27 mouse cellular contexts compared by ENCODE assay signal in the genomic region with DNA sequence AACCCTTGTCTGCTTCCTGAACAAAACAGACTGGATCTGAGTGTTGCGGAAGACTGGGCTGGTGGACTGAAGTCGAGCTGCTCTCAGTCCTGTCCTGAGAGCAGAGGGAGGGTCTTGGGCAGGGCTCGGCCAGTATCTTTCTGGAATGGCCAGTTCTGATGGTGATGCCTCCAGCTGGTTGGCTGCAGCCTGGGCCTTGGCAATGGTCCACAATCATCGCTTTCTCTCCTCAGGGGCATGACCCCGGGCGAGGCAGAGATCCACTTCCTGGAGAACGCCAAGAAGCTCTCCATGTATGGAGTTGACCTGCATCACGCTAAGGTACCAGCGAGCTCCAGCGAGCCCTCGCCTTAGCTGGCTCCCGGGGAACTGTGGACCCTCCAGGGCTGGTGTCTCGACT. TPM values are rescaled to one million over a fixed set of nuclear protein-coding genes. Genes with fewer than 3 reads are reported as not detected.
A peak's percentile ranks its signal among the peaks of the same experiment; 100 is the strongest.
DNase-seq lines count a peak whose midpoint lies in the region; ATAC-seq and TF ChIP-seq lines count a peak whose summit lies in the region.
"Had no signal": no experiment of that assay in that cellular context is flagged by ENCODE, and none has a peak within 500 bp of the region (broad histone marks: within the 10 kb centered on the region; RNA-seq: fewer than 3 reads in every experiment).

No protein-coding gene starts in this region.

- H3K9me3 ChIP-seq in heart, embryonic 14.5 days (ENCODE audit: control insufficient read depth, low read length) = no peaks in the 10 kb centered on the region
- H3K9me3 ChIP-seq in liver, embryonic 11.5 days (ENCODE audit: control insufficient read depth, low read length) = no peaks in the 10 kb centered on the region
- H3K9me3 ChIP-seq in lung, embryonic 16.5 days (ENCODE audit: control insufficient read depth, low read length) = no peaks in the 10 kb centered on the region
- H3K9me3 ChIP-seq: embryonic facial prominence, embryonic 13.5 days; forebrain, embryonic 10.5 days; forebrain, embryonic 15.5 days; heart, embryonic 12.5 days; hindbrain, embryonic 13.5 days; limb, embryonic 13.5 days; liver, embryonic 13.5 days; neural tube, embryonic 15.5 days; stomach, embryonic 15.5 days had no signal

- 75% methylated on average over 13 of the region's 13 CpGs for WGBS in heart, embryonic 14.5 days
- WGBS in liver, adult 2 months = 83% methylated on average over 13 of the region's 13 CpGs
- 83% methylated on average over 13 of the region's 13 CpGs for WGBS in liver, embryonic 11.5 days
- 58% methylated on average over 13 of the region's 13 CpGs for WGBS in lung, embryonic 16.5 days

- 0 out of 2 replicates have a peak, but pooled peaks have one; percentile 18 for ATAC-seq in heart, embryonic 14.5 days (ENCODE audit: insufficient number of reproducible peaks, insufficient read depth, low FRiP score, low read depth)
- no peak for ATAC-seq in liver, embryonic 11.5 days (replicated peaks; ENCODE audit: low FRiP score)
- ATAC-seq in lung, embryonic 16.5 days (ENCODE audit: low read depth) = peak; percentile 94
- ATAC-seq: forebrain, embryonic 15.5 days; intestine, postnatal 0 days; Patski had no signal

- peaks cover 15% of the 10 kb centered on the region for H3K36me3 ChIP-seq in heart, embryonic 14.5 days (ENCODE audit: control insufficient read depth, insufficient read depth, low read length)
- H3K36me3 ChIP-seq in liver, adult 2 months (ENCODE audit: control insufficient read depth, insufficient read depth, low read length) = no peaks in the 10 kb centered on the region
- peaks cover 2% of the 10 kb centered on the region; the same call in 1 of the 2 replicates for H3K36me3 ChIP-seq in liver, embryonic 11.5 days (ENCODE audit: control insufficient read depth, insufficient read depth, low read length)
- no peaks in the 10 kb centered on the region for H3K36me3 ChIP-seq in lung, embryonic 16.5 days (ENCODE audit: control insufficient read depth, insufficient read depth, low read length)

- no peak overlapping the region for H3K27ac ChIP-seq in heart, embryonic 14.5 days (replicated peaks in 1 of 2; ENCODE audit: control insufficient read depth in 1 of 2, insufficient read depth in 1 of 2, low read depth in 2 of 2, low read length in 2 of 2)
- H3K27ac ChIP-seq in liver, adult 2 months (replicated peaks; ENCODE audit: insufficient read depth, low read depth, low read length) = no peak overlapping the region
- no peak overlapping the region for H3K27ac ChIP-seq in liver, embryonic 11.5 days (ENCODE audit: low read depth, low read length)
- H3K27ac ChIP-seq in lung, embryonic 16.5 days (ENCODE audit: low read length) = no peak overlapping the region
- no peak overlapping the region for H3K27ac ChIP-seq in layer of hippocampus, adult 2 months
- H3K27ac ChIP-seq: embryonic facial prominence, embryonic 13.5 days; forebrain, embryonic 10.5 days; forebrain, embryonic 15.5 days; hindbrain, embryonic 13.5 days; limb, embryonic 13.5 days; liver, embryonic 13.5 days; macrophage; neural tube, embryonic 15.5 days; stomach, embryonic 15.5 days had no signal

- no peak overlapping the region for H3K9ac ChIP-seq in heart, embryonic 14.5 days (ENCODE audit: low read length)
- H3K9ac ChIP-seq in liver, adult 2 months (ENCODE audit: low read depth, low read length) = no peak overlapping the region
- H3K9ac ChIP-seq in liver, embryonic 11.5 days (ENCODE audit: low read depth, low read length) = no peak overlapping the region
- H3K9ac ChIP-seq in lung, embryonic 16.5 days (ENCODE audit: low read length) = no peak overlapping the region
- H3K9ac ChIP-seq: embryonic facial prominence, embryonic 13.5 days; forebrain, embryonic 15.5 days; heart, embryonic 12.5 days; hindbrain, embryonic 13.5 days; limb, embryonic 13.5 days; liver, embryonic 13.5 days; neural tube, embryonic 15.5 days; stomach, embryonic 15.5 days had no signal

- no peak for TF ChIP-seq CTCF in liver, adult 2 months (IDR thresholded peaks at IDR 0.05; ENCODE audit: low read depth, low read length)
- no peak for TF ChIP-seq CTCF in layer of hippocampus, adult 2 months (conservative IDR thresholded peaks at IDR 0.05)

- H3K27me3 ChIP-seq in heart, embryonic 14.5 days (ENCODE audit: control insufficient read depth, insufficient read depth, low read length) = no peaks in the 10 kb centered on the region
- H3K27me3 ChIP-seq in liver, adult 2 months (ENCODE audit: control insufficient read depth, insufficient read depth, low read length) = no peaks in the 10 kb centered on the region
- H3K27me3 ChIP-seq in liver, embryonic 11.5 days (replicated peaks; ENCODE audit: control insufficient read depth, insufficient read depth, low read length) = no peaks in the 10 kb centered on the region
- H3K27me3 ChIP-seq in lung, embryonic 16.5 days (ENCODE audit: control insufficient read depth, insufficient read depth, low read depth, low read length) = no peaks in the 10 kb centered on the region
- H3K27me3 ChIP-seq: embryonic facial prominence, embryonic 13.5 days; forebrain, embryonic 15.5 days; heart, embryonic 12.5 days; hindbrain, embryonic 13.5 days; limb, embryonic 13.5 days; liver, embryonic 13.5 days; neural tube, embryonic 15.5 days; Patski; stomach, embryonic 15.5 days had no signal

- no peak for TF ChIP-seq POLR2A in liver, adult 2 months (IDR thresholded peaks at IDR 0.05; ENCODE audit: extremely low read depth, insufficient read depth, low read length)

- no peak overlapping the region for H3K4me3 ChIP-seq in heart, embryonic 14.5 days (ENCODE audit: control insufficient read depth in 1 of 2, insufficient read depth in 1 of 2, low read depth in 1 of 2, low read length in 2 of 2)
- H3K4me3 ChIP-seq in liver, adult 2 months (ENCODE audit: insufficient read depth, low read depth, low read length) = no peak overlapping the region
- no peak overlapping the region for H3K4me3 ChIP-seq in liver, embryonic 11.5 days (ENCODE audit: low read depth, low read length)
- H3K4me3 ChIP-seq in lung, embryonic 16.5 days (ENCODE audit: low read length) = no peak overlapping the region
- no peak overlapping the region for H3K4me3 ChIP-seq in layer of hippocampus, adult 2 months
- H3K4me3 ChIP-seq: embryonic facial prominence, embryonic 13.5 days; forebrain, embryonic 10.5 days; forebrain, embryonic 15.5 days; heart, embryonic 12.5 days; hindbrain, embryonic 13.5 days; limb, embryonic 13.5 days; liver, embryonic 13.5 days; neural tube, embryonic 15.5 days; stomach, embryonic 15.5 days had no signal

- no peaks in the 10 kb centered on the region for H3K79me2 ChIP-seq in liver, adult 2 months (ENCODE audit: control insufficient read depth, insufficient read depth, low read length)

- DNase-seq in heart, adult 9 months (ENCODE audit: low spot score in 2 of 2) = no peak
- DNase-seq in liver, adult 2 months (ENCODE audit: extremely low read depth, low read depth, low spot score) = peak; percentile 10
- no peak for DNase-seq in liver, embryonic 11.5 days (ENCODE audit: low spot score)
- DNase-seq in lung, postnatal 36 days = peak; percentile 69
- DNase-seq in cerebellum, postnatal 36 days = no peak
- DNase-seq in layer of hippocampus, adult 2 months (ENCODE audit: low spot score in 2 of 2) = no peak
- DNase-seq: adrenal gland, postnatal 25 days; cerebellum, adult 11-12 months; cerebellum, adult 9-11 months; kidney, postnatal 25 days; liver, embryonic 13.5 days; midbrain, embryonic 14.5 days; retina, postnatal 1 day; right cerebral cortex, postnatal 25 days had no signal

- no peak overlapping the region for H3K4me2 ChIP-seq in heart, embryonic 14.5 days (ENCODE audit: low read length)
- H3K4me2 ChIP-seq in liver, embryonic 11.5 days = no peak overlapping the region
- no peak overlapping the region for H3K4me2 ChIP-seq in lung, embryonic 16.5 days (ENCODE audit: low read depth, low read length)
- H3K4me2 ChIP-seq: embryonic facial prominence, embryonic 13.5 days; forebrain, embryonic 15.5 days; heart, embryonic 12.5 days; hindbrain, embryonic 13.5 days; limb, embryonic 13.5 days; liver, embryonic 13.5 days; neural tube, embryonic 15.5 days; stomach, embryonic 15.5 days had no signal

- H3K4me1 ChIP-seq in heart, embryonic 14.5 days (ENCODE audit: control insufficient read depth in 2 of 2, insufficient read depth in 2 of 2, low read length in 2 of 2) = no peaks in the 10 kb centered on the region
- no peaks in the 10 kb centered on the region for H3K4me1 ChIP-seq in liver, adult 2 months (ENCODE audit: control insufficient read depth, insufficient read depth, low read length)
- no peaks in the 10 kb centered on the region for H3K4me1 ChIP-seq in liver, embryonic 11.5 days (replicated peaks; ENCODE audit: control insufficient read depth, insufficient read depth, low read length)
- H3K4me1 ChIP-seq in lung, embryonic 16.5 days (replicated peaks; ENCODE audit: control insufficient read depth, insufficient read depth, low read length) = peaks cover 7% of the 10 kb centered on the region
- H3K4me1 ChIP-seq: embryonic facial prominence, embryonic 13.5 days; forebrain, embryonic 10.5 days; forebrain, embryonic 15.5 days; heart, embryonic 12.5 days; hindbrain, embryonic 13.5 days; limb, embryonic 13.5 days; liver, embryonic 13.5 days; neural tube, embryonic 15.5 days; stomach, embryonic 15.5 days had no signal

RNA-seq across cellular contexts. Expression of a gene that starts 41.9 kb away (rescaled TPM):
- 24.8 and 24.9 TPM in 2 replicates for polyA plus RNA-seq in heart, embryonic 14.5 days (2014; fragmentation: Nextera tagmentation; extraction: Ambion mirVana)
- 10.4 and 11.5 TPM in 2 replicates for total RNA-seq in liver, adult 2 months (2014; rRNA removed)
- polyA plus RNA-seq in liver, adult 2 months (2012; rRNA removed) = 20.0 and 31.1 TPM in 2 replicates
- 32.2 and 33.6 TPM in 2 replicates for polyA plus RNA-seq in liver, embryonic 11.5 days (2014; fragmentation: Nextera tagmentation; extraction: Ambion mirVana)
- 31.0 and 32.1 TPM in 2 replicates for polyA plus RNA-seq in lung, embryonic 16.5 days (2015; fragmentation: Nextera tagmentation; extraction: Ambion mirVana)
- 10 to 100 TPM; 35.6 to 39.0 TPM for total RNA-seq in layer of hippocampus, adult 2 months (2021)

Comparison
In these comparisons a context has a peak if more than half of its experiments do, and no peak if none do; other contexts are left out.
1. DNase-seq: peak in liver, adult 2 months (single experiment) and lung, postnatal 36 days (single experiment); none in heart, adult 9 months (0 of 2), liver, embryonic 11.5 days (single experiment), cerebellum, postnatal 36 days (0 of 2) and layer of hippocampus, adult 2 months (0 of 2).